Mouse (Mus musculus) ES-E14 (cell line): ENCODE measurements around the gene Rpap2.

Experiments used
- CHD2 ChIP-seq: IDR thresholded peaks from 2 replicates; pipeline ENCODE4 v1.6.1; 2014; ENCODE audit warnings: mild to moderate bottlenecking, low read depth, low read length, inconsistent platforms
- HCFC1 ChIP-seq: IDR thresholded peaks from 2 replicates; pipeline ENCODE4 v1.6.1; 2012; ENCODE audit warnings: low read length, inconsistent platforms, borderline replicate concordance; ENCODE audit not compliant: insufficient read depth
- ZNF384 ChIP-seq: IDR thresholded peaks from 2 replicates; pipeline ENCODE4 v1.6.1; 2012; ENCODE audit warnings: low read depth, low read length, inconsistent platforms

DNA sequence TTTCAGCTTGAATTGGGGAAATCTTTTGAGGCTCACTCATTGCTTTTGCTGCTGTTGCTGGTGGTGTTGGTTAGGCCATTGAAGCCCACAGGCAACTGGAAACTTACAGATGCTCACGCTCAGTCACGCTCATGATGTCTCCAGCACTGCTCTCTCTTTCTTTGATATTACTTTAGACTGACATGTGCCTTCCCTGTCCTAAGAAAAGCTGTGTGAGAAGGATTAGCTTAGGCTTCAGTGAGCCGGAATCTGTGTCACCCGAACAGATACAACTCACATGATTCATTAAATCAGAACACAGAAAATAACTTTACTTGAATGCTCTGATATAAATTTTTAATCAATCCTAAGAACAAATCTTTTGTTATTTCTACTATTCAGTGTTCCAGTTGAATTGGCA is 36.5 kb downstream of the Rpap2 start:
- no peak for TF ChIP-seq HCFC1
- TF ChIP-seq CHD2 = no peak
- no peak for TF ChIP-seq ZNF384
